Mouse (Mus musculus) limb, embryonic 14.5 days (tissue): ENCODE results near the gene Prrx2. TPM values are rescaled to one million over a fixed set of nuclear protein-coding genes. Genes with fewer than 3 reads are reported as not detected.

Experiments
- ATAC-seq: fragments of 200-750 bp; cut with Nextera tagmentation; 2 replicates; pipeline ENCODE4 v1.8.0; 2017; ENCODE audit warnings: low read depth, moderate number of reproducible peaks, moderate TSS enrichment; ENCODE audit not compliant: low FRiP score
- DNase-seq: peaks from one replicate; pipeline ENCODE4 v3.0.0-alpha.2; 2015; ENCODE audit warnings: low spot score
- H3K27ac ChIP-seq: fragments of 300-500 bp; sonication (generic); replicated peaks from 2 replicates; pipeline ENCODE4 v1.5.1; 2014; ENCODE audit warnings: low read depth, mild to moderate bottlenecking, low read length, moderate library complexity, mixed read lengths
- H3K27me3 ChIP-seq: fragments of 300-500 bp; sonication (generic); 2 replicates; pipeline ENCODE4 v1.6.1; 2014; ENCODE audit warnings: low read length, mixed read lengths; ENCODE audit not compliant: control insufficient read depth, insufficient read depth
- H3K36me3 ChIP-seq: fragments of 300-500 bp; sonication (generic); 2 replicates; pipeline ENCODE4 v1.6.1; 2014; ENCODE audit warnings: mild to moderate bottlenecking, low read length, moderate library complexity, mixed read lengths; ENCODE audit not compliant: control insufficient read depth, insufficient read depth
- H3K4me1 ChIP-seq: fragments of 300-500 bp; sonication (generic); 2 replicates; pipeline ENCODE4 v1.6.1; 2014; ENCODE audit warnings: antibody characterized with exemption, low read length, mixed read lengths; ENCODE audit not compliant: control insufficient read depth, insufficient read depth
- H3K4me2 ChIP-seq: fragments of 300-500 bp; sonication (generic); replicated peaks from 2 replicates; pipeline ENCODE4 v1.6.1; 2014; ENCODE audit warnings: low read depth, mild to moderate bottlenecking, low read length, moderate library complexity; ENCODE audit not compliant: severe bottlenecking
- H3K4me3 ChIP-seq: fragments of 300-500 bp; sonication (generic); replicated peaks from 2 replicates; pipeline ENCODE4 v1.5.1; 2014; ENCODE audit warnings: low read length
- H3K9ac ChIP-seq: fragments of 300-500 bp; sonication (generic); 2 replicates; pipeline ENCODE4 v1.6.1; 2014; ENCODE audit warnings: mild to moderate bottlenecking, low read depth, low read length, moderate library complexity; ENCODE audit not compliant: severe bottlenecking
- H3K9me3 ChIP-seq: fragments of 300-500 bp; sonication (generic); 2 replicates; pipeline ENCODE4 v1.6.1; 2016; ENCODE audit warnings: low read length; ENCODE audit not compliant: control insufficient read depth
- POLR2A ChIP-seq: fragments of 200-500 bp; IDR thresholded peaks from 2 replicates; pipeline ENCODE4 v1.8.0; 2012; ENCODE audit warnings: inconsistent platforms, mild to moderate bottlenecking, moderate library complexity, borderline replicate concordance; ENCODE audit not compliant: insufficient read depth, insufficient read length; ENCODE audit errors: extremely low read depth
- WGBS: fragments of 180-500 bp; shearing (Covaris S2); extraction: QIAGEN DNeasy Blood & Tissue Kit; methylation state at CpG from one replicate; pipeline ENCODE4 v1.1.7; 2014; 5-methylcytosine and 5-hydroxymethylcytosine counted together
- polyA plus RNA-seq, 2 experiments: library from polyadenylated mRNA; depleted of rRNA in 1 of 2; stranded (reverse) in 1 of 2; unstranded in 1 of 2; fragments of >200 nt; fragmentation: Nextera tagmentation in 1 of 2; extraction: Ambion mirVana in 1 of 2; gene quantifications; 2 replicates each; pipeline versions ENCODE4 v1.2.1 to v1.2.3; 2012 to 2014

The Prrx2 gene
- polyA plus RNA-seq, 2 experiments = 93.1 to 176 TPM

GRCm38 (mm10) chr2:30879481-30879880 is 44.7 kb downstream of the Prrx2 start:
- WGBS = 92% methylated on average over 15 of the region's 15 CpGs
- H3K27ac ChIP-seq = no peak overlapping the region
- no peaks in the 10 kb centered on the region for H3K27me3 ChIP-seq
- peaks cover 21% of the 10 kb centered on the region for H3K4me1 ChIP-seq
- H3K4me3 ChIP-seq = no peak overlapping the region
- ATAC-seq (no peak), DNase-seq (no peak)
- H3K4me2 ChIP-seq = no peak overlapping the region
- no peaks in the 10 kb centered on the region for H3K9me3 ChIP-seq
- peaks cover 43% of the 10 kb centered on the region for H3K36me3 ChIP-seq
- no peak overlapping the region for H3K9ac ChIP-seq
- TF ChIP-seq POLR2A = no peak

- peaks cover 50% of the 10 kb centered on the region for H3K36me3 ChIP-seq
- no peak for ATAC-seq
- H3K27ac ChIP-seq = no peak overlapping the region
- 88% methylated on average over 7 of the region's 7 CpGs for WGBS
- no peak overlapping the region for H3K4me3 ChIP-seq
- H3K27me3 ChIP-seq = no peaks in the 10 kb centered on the region
- no peaks in the 10 kb centered on the region for H3K9me3 ChIP-seq
- TF ChIP-seq POLR2A = no peak
- peaks cover 13% of the 10 kb centered on the region for H3K4me1 ChIP-seq
- no peak for DNase-seq
- no peak overlapping the region for H3K4me2 ChIP-seq
- H3K9ac ChIP-seq = no peak overlapping the region
Measured at GRCm38 (mm10) chr2:30881215-30881614, 46.4 kb downstream of the Prrx2 start.

GRCm38 (mm10) chr2:30884852-30885373 is 50.1 kb downstream of the Prrx2 start:
- no peak for ATAC-seq
- no peak overlapping the region for H3K4me2 ChIP-seq
- H3K9me3 ChIP-seq = no peaks in the 10 kb centered on the region
- no peaks in the 10 kb centered on the region for H3K27me3 ChIP-seq
- H3K4me1 ChIP-seq = peaks cover 11% of the 10 kb centered on the region
- DNase-seq = no peak
- H3K36me3 ChIP-seq = peaks cover 35% of the 10 kb centered on the region
- no peak overlapping the region for H3K9ac ChIP-seq
- H3K4me3 ChIP-seq = no peak overlapping the region
- H3K27ac ChIP-seq = peak overlapping the region; percentile 81; the same call in 1 of the 2 replicates
- 89% methylated on average over 4 of the region's 4 CpGs for WGBS
- TF ChIP-seq POLR2A = no peak

GRCm38 (mm10) chr2:30885453-30886163 is 50.8 kb downstream of the Prrx2 start:
- Histone ChIP-seq H3K9me3 (no peaks in the 10 kb centered on the region), H3K4me2 (peak overlapping the region; percentile 23; the same call in 1 of the 2 replicates), H3K36me3 (peaks cover 30% of the 10 kb centered on the region), H3K27ac (peak overlapping the region; percentile 81), H3K4me1 (peaks cover 11% of the 10 kb centered on the region), H3K27me3 (no peaks in the 10 kb centered on the region), H3K9ac (no peak overlapping the region), H3K4me3 (no peak overlapping the region; the same call in 1 of the 2 replicates)
- 17% methylated on average over 9 of the region's 9 CpGs for WGBS
- ATAC-seq = peak; percentile 58
- TF ChIP-seq POLR2A = no peak
- peak; percentile 72 for DNase-seq

GRCm38 (mm10) chr2:30891002-30891401 is 56.2 kb downstream of the Prrx2 start:
- H3K4me2 ChIP-seq = no peak overlapping the region
- no peaks in the 10 kb centered on the region for H3K27me3 ChIP-seq
- H3K4me3 ChIP-seq = no peak overlapping the region
- no peak overlapping the region for H3K9ac ChIP-seq
- no peak overlapping the region for H3K27ac ChIP-seq
- H3K4me1 ChIP-seq = peaks cover 5% of the 10 kb centered on the region
- ATAC-seq (peak; percentile 66; the same call in 1 of the 2 replicates), DNase-seq (peak; percentile 86)
- no peak for TF ChIP-seq POLR2A
- H3K36me3 ChIP-seq = 0 out of 2 replicates have a peak, but pooled peaks cover 3% of the 10 kb centered on the region
- H3K9me3 ChIP-seq = no peaks in the 10 kb centered on the region
- 3% methylated on average over 3 of the region's 3 CpGs for WGBS
